Mouse (Mus musculus) layer of hippocampus, adult 9-11 months (tissue): ENCODE data around the gene Nacc2.

ENCODE experiments used
- DNase-seq: peaks from one replicate; pipeline ENCODE4 v3.0.0; 2022

Gene Nacc2

DNA sequence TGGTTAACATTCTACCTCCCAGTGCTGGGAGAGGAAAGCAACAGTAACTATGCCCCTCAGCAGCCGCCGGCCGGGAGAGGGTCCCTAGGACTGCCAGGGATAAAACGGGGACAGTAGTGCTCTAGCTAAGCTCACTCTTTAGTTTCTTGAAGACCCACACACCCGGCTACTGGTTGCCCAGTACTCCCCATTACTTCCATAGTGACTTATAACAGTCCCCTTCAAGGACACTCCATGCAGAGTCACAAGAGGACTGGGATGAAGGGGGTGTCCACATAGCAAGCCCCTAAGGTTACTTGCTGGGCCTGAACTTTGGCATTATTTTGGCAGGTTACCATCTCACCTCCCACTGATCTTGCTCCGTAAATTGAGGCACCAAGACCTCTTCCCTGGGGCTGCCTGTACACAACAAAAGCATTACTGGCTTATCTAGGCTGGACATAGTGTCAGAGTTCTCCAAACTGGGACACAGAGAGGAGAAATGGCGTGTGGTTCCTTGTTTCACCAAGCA lies 16.1 kb upstream of the Nacc2 start:
- no peak for DNase-seq

- DNase-seq = peak; percentile 23
Measured at GRCm38 (mm10) chr2:26138252-26139033, 15.4 kb upstream of the Nacc2 start.

DNA sequence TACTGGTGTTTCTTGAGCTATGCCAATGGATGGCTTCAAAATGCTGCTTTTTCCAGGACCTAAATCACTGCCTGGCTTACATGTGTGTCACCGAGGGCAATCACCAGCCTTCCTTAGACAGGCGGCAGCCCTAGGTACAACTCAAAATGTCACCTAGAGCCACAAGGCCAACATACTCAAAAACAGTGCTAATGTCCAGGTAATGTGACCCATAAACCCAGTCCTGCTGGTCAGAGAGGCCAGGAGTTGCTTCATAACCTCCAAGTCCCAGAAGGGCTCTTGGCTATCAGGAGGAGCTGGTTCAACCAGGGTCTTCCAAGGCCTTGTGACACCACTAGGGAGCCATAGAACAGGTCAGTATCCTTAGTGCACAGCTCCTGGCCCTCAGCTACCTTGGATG lies 11.6 kb upstream of the Nacc2 start:
- no peak for DNase-seq

- peak; percentile 92 for DNase-seq
Measured at GRCm38 (mm10) chr2:26132628-26133551, 9.9 kb upstream of the Nacc2 start.

DNA sequence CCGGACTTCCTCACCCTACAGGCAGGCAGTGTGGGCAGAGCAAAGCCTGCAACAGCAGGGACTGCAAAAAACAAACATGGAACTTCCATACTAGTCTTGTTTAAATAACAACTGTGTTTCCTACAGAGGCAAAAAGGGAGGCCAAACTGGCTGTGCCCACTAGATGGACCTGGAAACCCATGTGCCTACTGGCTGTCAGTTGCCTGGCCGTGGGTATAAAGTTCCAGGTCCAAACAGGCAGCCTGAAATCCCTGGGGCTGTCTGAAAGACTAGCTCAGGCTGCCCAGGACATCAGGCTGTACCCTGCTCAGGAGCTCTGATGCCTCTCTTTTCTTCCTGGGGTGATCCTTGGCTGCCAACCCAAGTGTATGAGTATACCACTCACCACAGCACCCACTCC lies 8.3 kb upstream of the Nacc2 start:
- DNase-seq = no peak

- DNase-seq = no peak
Measured at GRCm38 (mm10) chr2:26129962-26130361, 6.9 kb upstream of the Nacc2 start.

DNA sequence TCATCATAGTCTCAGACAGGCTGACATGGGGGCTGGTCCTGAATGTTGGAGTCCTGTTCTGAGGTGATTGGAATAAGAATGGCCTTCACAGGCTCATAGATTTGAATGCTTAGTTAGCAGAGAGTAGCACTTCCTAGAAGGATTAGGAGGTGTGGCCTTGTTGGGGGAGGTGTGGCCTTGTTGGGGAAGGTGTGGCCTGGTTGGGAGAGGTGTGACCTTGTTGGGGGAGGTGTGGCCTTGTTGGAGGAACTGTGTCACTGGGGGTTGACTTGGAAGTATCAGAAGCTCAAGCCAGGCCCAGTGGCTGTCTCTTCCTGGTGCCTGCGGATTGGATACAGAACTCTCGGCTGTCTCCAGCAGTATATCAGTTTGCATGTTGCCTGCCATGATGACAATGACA lies 6.3 kb upstream of the Nacc2 start:
- DNase-seq = no peak

- no peak for DNase-seq
Measured at GRCm38 (mm10) chr2:26122171-26123078, 595 bp downstream of the Nacc2 start.

DNA sequence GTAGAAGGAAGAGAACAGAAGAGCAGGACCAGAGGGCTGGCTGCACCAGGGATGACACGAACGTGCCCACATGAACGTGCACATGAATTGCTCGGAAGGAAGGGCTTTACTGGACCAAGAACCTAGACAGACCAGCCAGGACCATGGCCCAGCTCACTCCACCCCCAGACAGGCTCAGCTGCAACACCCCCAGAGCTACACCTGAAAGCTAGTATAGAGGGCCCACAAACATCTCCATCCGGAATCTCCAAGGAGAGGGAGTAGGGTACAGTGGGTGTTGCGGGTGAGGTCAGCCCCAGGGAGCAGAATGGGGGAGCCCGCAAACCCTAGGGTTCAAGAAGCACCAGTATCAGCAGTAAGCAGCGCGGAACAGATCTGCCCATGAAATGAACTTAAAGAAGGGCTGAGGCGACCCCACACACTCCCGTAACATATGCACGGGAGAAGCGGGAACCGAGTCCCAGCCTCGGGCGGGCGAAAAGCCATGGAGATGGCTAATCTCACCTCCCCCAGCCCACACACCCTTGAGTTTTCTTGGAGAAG lies 1.4 kb downstream of the Nacc2 start:
- DNase-seq = no peak

GRCm38 (mm10) chr2:26119626-26120025 lies 3.4 kb downstream of the Nacc2 start:
- no peak for DNase-seq

- no peak for DNase-seq
Measured at GRCm38 (mm10) chr2:26119310-26119592, 3.8 kb downstream of the Nacc2 start.

GRCm38 (mm10) chr2:26118584-26119309 lies 4.3 kb downstream of the Nacc2 start:
- peak; percentile 20 for DNase-seq

DNA sequence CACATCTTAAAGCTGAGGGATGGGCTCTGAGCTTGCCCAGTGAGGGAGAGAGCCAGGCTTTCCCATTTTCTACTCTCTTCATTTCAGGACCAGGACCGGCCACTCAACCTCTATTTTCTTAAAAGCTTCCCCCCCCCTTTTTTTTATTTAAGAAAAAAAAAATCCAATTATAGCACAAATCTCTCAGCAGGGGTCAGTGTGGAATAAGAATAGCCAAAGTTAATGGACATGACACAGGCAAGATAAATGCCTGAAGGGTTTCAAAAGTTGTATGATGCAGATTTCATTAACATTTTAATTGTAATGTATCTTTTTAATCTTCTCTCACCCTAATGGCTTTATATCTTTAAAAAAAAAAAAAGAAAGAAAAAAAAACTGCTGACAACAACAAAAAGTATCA lies 5.4 kb downstream of the Nacc2 start:
- no peak for DNase-seq

- no peak for DNase-seq
Measured at GRCm38 (mm10) chr2:26116550-26116949, 6.5 kb downstream of the Nacc2 start.

GRCm38 (mm10) chr2:26115215-26115614 lies 7.8 kb downstream of the Nacc2 start:
- DNase-seq = no peak

DNA sequence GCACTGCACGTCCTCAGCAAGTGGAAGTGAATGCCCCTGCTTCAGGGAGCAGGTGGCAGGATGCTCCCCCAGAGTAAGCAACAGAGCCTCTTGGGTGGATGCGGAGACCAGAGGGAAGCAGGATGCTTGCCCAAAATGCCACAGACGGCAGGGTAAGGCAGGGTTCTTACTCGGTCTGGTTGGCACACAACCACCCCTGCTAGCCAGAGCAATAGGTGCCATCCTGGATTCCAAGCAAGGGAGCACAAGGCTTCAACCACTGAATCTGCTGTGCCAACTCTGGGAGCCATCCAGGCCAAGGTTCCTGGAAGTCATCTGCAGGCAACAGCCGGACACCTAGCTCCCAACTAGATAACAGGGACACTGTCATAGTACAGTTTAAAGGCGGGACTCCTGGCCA lies 14.8 kb downstream of the Nacc2 start:
- no peak for DNase-seq

DNA sequence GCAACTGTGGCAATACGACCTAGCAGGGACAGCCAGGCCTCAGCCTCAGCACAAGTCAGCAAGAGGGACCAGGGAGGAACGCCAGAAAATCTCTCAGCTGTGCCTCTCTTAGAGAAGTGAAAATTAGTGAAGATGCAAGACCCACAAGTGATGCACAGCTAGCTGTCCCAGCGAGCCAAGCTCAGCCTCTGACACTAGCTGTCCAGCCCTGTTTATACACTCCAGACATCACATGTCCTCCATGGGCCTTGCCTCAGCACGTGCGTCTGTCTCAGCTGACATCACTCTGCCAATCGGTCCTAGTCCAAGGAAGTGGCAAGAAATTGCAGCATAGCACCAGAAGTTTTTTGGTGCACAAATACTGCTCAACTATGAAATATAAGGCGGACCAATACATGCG lies 16.0 kb downstream of the Nacc2 start:
- no peak for DNase-seq

DNA sequence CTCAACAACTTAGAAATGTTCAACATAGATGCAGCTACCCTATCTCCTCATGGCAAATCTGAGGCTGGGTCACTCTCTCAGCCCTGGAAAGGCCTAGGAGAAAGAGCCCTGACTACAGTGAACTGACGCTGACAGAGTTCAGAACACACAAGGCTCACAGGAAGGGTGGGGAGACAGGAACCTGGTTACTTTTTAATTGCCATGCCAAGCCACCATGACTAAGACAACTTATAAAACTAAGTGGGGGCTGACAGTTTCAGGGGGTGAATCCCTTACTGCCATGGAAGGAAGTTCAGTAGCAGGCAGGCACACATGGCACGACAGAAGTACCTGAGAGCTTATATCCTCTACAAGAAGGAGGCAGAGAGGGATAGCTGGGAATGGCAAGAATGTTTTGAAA lies 16.8 kb downstream of the Nacc2 start:
- no peak for DNase-seq

DNA sequence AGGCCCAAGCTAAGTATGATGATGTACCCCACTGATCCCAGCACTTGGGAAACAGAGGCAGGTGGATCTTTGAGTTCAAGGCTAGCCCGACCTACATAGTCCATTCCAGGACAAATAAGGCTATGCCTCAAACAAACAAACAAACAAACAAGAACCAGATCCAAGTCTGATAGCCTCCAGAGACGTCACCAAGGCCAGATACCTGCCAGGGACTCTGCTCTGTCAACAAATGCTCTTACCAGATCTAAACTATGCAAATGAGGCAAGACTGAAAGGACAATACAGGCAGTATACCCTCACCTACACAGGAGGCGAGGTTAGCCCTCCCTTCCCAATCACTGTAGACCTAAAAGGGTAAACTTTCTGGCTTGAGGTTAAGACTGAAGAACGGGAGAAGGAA lies 22.7 kb downstream of the Nacc2 start:
- DNase-seq = no peak

DNA sequence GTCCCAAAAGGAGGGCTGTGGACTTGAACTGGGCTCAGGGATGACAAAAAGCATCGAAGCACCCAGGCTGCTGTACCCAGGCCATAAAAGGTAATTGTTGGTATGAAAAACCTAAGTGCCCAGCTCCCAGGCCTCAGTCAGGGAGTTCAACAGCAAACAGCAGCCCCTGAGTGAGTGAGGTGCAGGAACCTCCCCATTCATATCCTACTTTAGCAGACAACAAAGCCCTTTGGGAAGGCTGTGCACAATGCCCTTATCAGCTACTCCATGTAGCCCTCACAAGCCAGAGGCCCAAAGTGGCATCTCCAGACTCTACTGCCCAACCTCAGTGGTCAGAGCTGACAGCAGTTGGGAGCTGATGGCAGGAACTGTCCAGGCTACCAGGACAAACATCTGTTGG lies 23.2 kb downstream of the Nacc2 start:
- DNase-seq = no peak

DNA sequence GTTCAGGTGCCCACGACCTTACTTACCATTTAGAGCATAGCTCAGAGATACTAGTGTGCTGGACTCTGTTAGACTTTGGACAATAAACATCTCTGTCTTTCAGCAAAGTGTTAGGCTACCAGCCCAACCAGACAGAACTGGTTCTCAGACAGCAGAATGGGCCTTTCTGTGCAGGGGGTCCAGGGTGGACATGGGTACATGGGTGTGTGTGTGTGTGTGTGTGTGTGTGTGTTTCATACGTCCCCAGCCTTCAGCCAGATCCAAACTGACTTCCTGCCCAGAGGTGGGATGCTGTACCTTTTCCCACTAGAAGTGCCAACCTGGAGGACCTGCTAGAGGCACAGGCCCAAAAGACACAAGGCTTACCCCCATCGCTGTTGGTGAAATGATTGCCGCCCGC lies 23.8 kb downstream of the Nacc2 start:
- no peak for DNase-seq

GRCm38 (mm10) chr2:26093897-26094296 lies 29.1 kb downstream of the Nacc2 start:
- DNase-seq = no peak
